In genomic region chr5:106453886-106454321, GRCm38 (mm10) we compare ENCODE assay signal across 11 mouse cellular contexts. TPM values are rescaled to one million over a fixed set of nuclear protein-coding genes. Genes with fewer than 3 reads are reported as not detected.
DNase-seq lines count a peak whose midpoint lies in the region; ATAC-seq and TF ChIP-seq lines count a peak whose summit lies in the region.
"Had no signal": no experiment of that assay in that cellular context is flagged by ENCODE, and none has a peak within 500 bp of the region (broad histone marks: within the 10 kb centered on the region; RNA-seq: fewer than 3 reads in every experiment).

No protein-coding gene starts in this region.

- peak overlapping the region; percentile 38; the same call in 1 of the 2 replicates for H3K4me2 ChIP-seq in heart, embryonic 11.5 days
- H3K4me2 ChIP-seq in hindbrain, embryonic 13.5 days = peak overlapping the region; percentile 27; the same call in 1 of the 2 replicates
- H3K4me2 ChIP-seq in midbrain, postnatal 0 days (ENCODE audit: low read depth, low read length, poor library complexity, severe bottlenecking) = peak overlapping the region; percentile 45
- H3K4me2 ChIP-seq: liver, embryonic 11.5 days had no signal

- 0% methylated on average over 13 of the region's 13 CpGs for WGBS in heart, embryonic 11.5 days (ENCODE audit: insufficient replicate concordance)
- under 1% methylated on average over 13 of the region's 13 CpGs for WGBS in hindbrain, embryonic 13.5 days
- 5% methylated on average over 13 of the region's 13 CpGs for WGBS in midbrain, postnatal 0 days

- H3K27ac ChIP-seq in heart, embryonic 11.5 days (ENCODE audit: low read depth, low read length) = no peak overlapping the region
- peak overlapping the region; percentile 35 for H3K27ac ChIP-seq in hindbrain, embryonic 13.5 days
- H3K27ac ChIP-seq in midbrain, postnatal 0 days (ENCODE audit: low read depth, low read length) = peak overlapping the region; percentile 44

- H3K9me3 ChIP-seq in heart, embryonic 11.5 days (replicated peaks; ENCODE audit: control insufficient read depth, low read length) = no peaks in the 10 kb centered on the region
- no peaks in the 10 kb centered on the region for H3K9me3 ChIP-seq in hindbrain, embryonic 13.5 days
- H3K9me3 ChIP-seq in midbrain, postnatal 0 days (ENCODE audit: low read length) = no peaks in the 10 kb centered on the region

- no peak for TF ChIP-seq CTCF in midbrain, postnatal 0 days (IDR thresholded peaks at IDR 0.05)

- H3K4me1 ChIP-seq in heart, embryonic 11.5 days (ENCODE audit: control insufficient read depth, insufficient read depth, low read length) = peaks cover 10% of the 10 kb centered on the region
- peaks cover 26% of the 10 kb centered on the region for H3K4me1 ChIP-seq in hindbrain, embryonic 13.5 days (replicated peaks)
- H3K4me1 ChIP-seq in midbrain, postnatal 0 days (ENCODE audit: insufficient read depth, low read length) = no peaks in the 10 kb centered on the region

- no peak for ATAC-seq in heart, embryonic 11.5 days (replicated peaks; ENCODE audit: insufficient number of reproducible peaks, low FRiP score, low TSS enrichment)
- no peak for ATAC-seq in hindbrain, embryonic 13.5 days (ENCODE audit: low FRiP score)
- no peak for ATAC-seq in midbrain, postnatal 0 days (ENCODE audit: low FRiP score)
- no peak for ATAC-seq in megakaryocyte-erythroid progenitor cell, adult 5-6 weeks (replicated peaks; ENCODE audit: low FRiP score, low TSS enrichment, poor library complexity, severe bottlenecking)

- peaks cover 91% of the 10 kb centered on the region for H3K27me3 ChIP-seq in heart, embryonic 11.5 days (ENCODE audit: control insufficient read depth, insufficient read depth, low read length)
- H3K27me3 ChIP-seq in hindbrain, embryonic 13.5 days = peaks cover 90% of the 10 kb centered on the region
- H3K27me3 ChIP-seq in midbrain, postnatal 0 days (ENCODE audit: insufficient read depth, low read length) = peaks cover 35% of the 10 kb centered on the region

- H3K4me3 ChIP-seq in heart, embryonic 11.5 days (ENCODE audit: low read depth, low read length) = no peak overlapping the region
- peak overlapping the region; percentile 28 for H3K4me3 ChIP-seq in hindbrain, embryonic 13.5 days
- H3K4me3 ChIP-seq in midbrain, postnatal 0 days (ENCODE audit: low read depth, low read length) = peak overlapping the region; percentile 25

- no peak overlapping the region for H3K9ac ChIP-seq in heart, embryonic 11.5 days (ENCODE audit: low read depth, low read length)
- no peak overlapping the region for H3K9ac ChIP-seq in hindbrain, embryonic 13.5 days
- peak overlapping the region; percentile 39 for H3K9ac ChIP-seq in midbrain, postnatal 0 days (replicated peaks; ENCODE audit: low read length, poor library complexity, severe bottlenecking)

- intact Hi-C loops in heart, postnatal 14 days (cut with DNase I) = loop anchor here (10.0 kb wide), 3 partner anchors 469 to 1271 kb away; partner anchors contain the start of gene Gfi1

- no peak for DNase-seq in heart, postnatal 14 days
- DNase-seq in cerebellum, adult 9-10 months = peak; percentile 80
- DNase-seq in midbrain, postnatal 0 days (ENCODE audit: low spot score) = no peak
- no peak for DNase-seq in ovary, postnatal 14 days (ENCODE audit: low spot score)
- DNase-seq in gastrocnemius, adult 18-20 months (ENCODE audit: low spot score) = no peak
- DNase-seq: adrenal gland, adult 8-10 months had no signal

- no peaks in the 10 kb centered on the region for H3K36me3 ChIP-seq in heart, embryonic 11.5 days (ENCODE audit: control insufficient read depth, insufficient read depth, low read length)
- H3K36me3 ChIP-seq in hindbrain, embryonic 13.5 days = no peaks in the 10 kb centered on the region
- H3K36me3 ChIP-seq in midbrain, postnatal 0 days (ENCODE audit: insufficient read depth, low read length) = no peaks in the 10 kb centered on the region

RNA-seq across cellular contexts. Expression of gene Barhl2, which starts 4.1 kb away (rescaled TPM):
- polyA plus RNA-seq in heart, embryonic 11.5 days (2014; fragmentation: Nextera tagmentation; extraction: Ambion mirVana) = not detected in 2 replicates
- total RNA-seq in heart, postnatal 14 days (2021) = not detected
- 1.6 and 1.9 TPM in 2 replicates for polyA plus RNA-seq in hindbrain, embryonic 13.5 days (2015; fragmentation: Nextera tagmentation; extraction: Ambion mirVana)
- total RNA-seq in midbrain, postnatal 0 days (2014; rRNA removed) = 27.6 and 28.0 TPM in 2 replicates
- 5.7 and 6.5 TPM in 2 replicates for polyA plus RNA-seq in midbrain, postnatal 0 days (2015; fragmentation: Nextera tagmentation; extraction: Ambion mirVana)
- total RNA-seq in gastrocnemius, adult 18-20 months (2021) = not detected
- not detected in 2 replicates for total RNA-seq in megakaryocyte-erythroid progenitor cell, adult 5-6 weeks (2014; fragmentation: Nextera tagmentation)
- not detected in 2 replicates for total RNA-seq in megakaryocyte-erythroid progenitor cell, adult 5-6 weeks (2017)
- total RNA-seq: adrenal gland, adult 8-10 months; monocyte, adult 5-6 weeks had no signal
- polyA plus RNA-seq: liver, embryonic 11.5 days had no signal

Comparison
In these comparisons a context has a peak if more than half of its experiments do, and no peak if none do; other contexts are left out.
1. RNA of gene Barhl2, which starts 4.1 kb away (total RNA-seq): 27.6 to 28.0 TPM in midbrain, postnatal 0 days; not detected in heart, postnatal 14 days, not detected in gastrocnemius, adult 18-20 months and not detected in megakaryocyte-erythroid progenitor cell, adult 5-6 weeks; every median in the first group is over 10 times any median in the second.
2. Peak in every context shown above with its lines, with median percentiles within 50 percentile points of each other: H3K4me2 ChIP-seq.